Comparison of ENCODE assay signal across 9 mouse cellular contexts in genomic region chr11:116648213-116648921, GRCm38 (mm10). TPM values are rescaled to one million over a fixed set of nuclear protein-coding genes. Genes with fewer than 3 reads are reported as not detected.
A peak's percentile ranks its signal among the peaks of the same experiment; 100 is the strongest.
DNase-seq lines count a peak whose midpoint lies in the region; ATAC-seq and TF ChIP-seq lines count a peak whose summit lies in the region.
"Had no signal": no experiment of that assay in that cellular context is flagged by ENCODE, and none has a peak within 500 bp of the region (broad histone marks: within the 10 kb centered on the region; RNA-seq: fewer than 3 reads in every experiment).

No protein-coding gene starts in this region.

- H3K27me3 ChIP-seq in intestine, embryonic 15.5 days (replicated peaks): peaks cover 15% of the 10 kb centered on the region
- H3K27me3 ChIP-seq in lung, embryonic 16.5 days (ENCODE audit: control insufficient read depth, insufficient read depth, low read depth, low read length): peaks cover 16% of the 10 kb centered on the region
- peaks cover 2% of the 10 kb centered on the region; the same call in 1 of the 2 replicates for H3K27me3 ChIP-seq in hindbrain, embryonic 16.5 days (replicated peaks; ENCODE audit: control insufficient read depth, insufficient read depth, low read length)

- intact Hi-C loops in gastrocnemius, adult 2 months (cut with DNase I): no loop called here

- 41% methylated on average over 18 of the region's 18 CpGs for WGBS in intestine, embryonic 15.5 days
- WGBS in lung, embryonic 16.5 days: 34% methylated on average over 18 of the region's 18 CpGs
- WGBS in hindbrain, embryonic 16.5 days: 66% methylated on average over 18 of the region's 18 CpGs

- no peak for TF ChIP-seq CTCF in gastrocnemius, adult 2 months (IDR thresholded peaks at IDR 0.05)

- peak; percentile 43 to 45 for DNase-seq in adrenal gland, adult (ENCODE audit: inconsistent age in 2 of 2, low spot score in 1 of 2)
- DNase-seq in adrenal gland, postnatal 25 days: no peak
- peak; percentile 72 for DNase-seq in gastrocnemius, adult 2 months
- DNase-seq in layer of hippocampus, postnatal 36 days: no peak
- no peak for DNase-seq in spleen, postnatal 14 days (ENCODE audit: low spot score in 2 of 2)
- DNase-seq: forebrain, postnatal 0 days had no signal

- H3K36me3 ChIP-seq in intestine, embryonic 15.5 days: no peaks in the 10 kb centered on the region
- no peaks in the 10 kb centered on the region for H3K36me3 ChIP-seq in lung, embryonic 16.5 days (ENCODE audit: control insufficient read depth, insufficient read depth, low read length)
- no peaks in the 10 kb centered on the region for H3K36me3 ChIP-seq in hindbrain, embryonic 16.5 days (ENCODE audit: control insufficient read depth, insufficient read depth, low read length)

- H3K9ac ChIP-seq in intestine, embryonic 15.5 days: 0 out of 2 replicates have a peak overlapping the region, but pooled peaks have one; percentile 4
- H3K9ac ChIP-seq in lung, embryonic 16.5 days (ENCODE audit: low read length): peak overlapping the region; percentile 19
- no peak overlapping the region; the same call in 1 of the 2 replicates for H3K9ac ChIP-seq in hindbrain, embryonic 16.5 days (ENCODE audit: low read depth, low read length)
- H3K9ac ChIP-seq: forebrain, postnatal 0 days had no signal

- H3K4me3 ChIP-seq in gastrocnemius, adult 2 months: peak overlapping the region; percentile 46
- no peak overlapping the region for H3K4me3 ChIP-seq in intestine, embryonic 15.5 days (replicated peaks)
- no peak overlapping the region for H3K4me3 ChIP-seq in lung, embryonic 16.5 days (ENCODE audit: low read length)
- no peak overlapping the region for H3K4me3 ChIP-seq in hindbrain, embryonic 16.5 days (ENCODE audit: low read length)

- no peak for ATAC-seq in intestine, embryonic 15.5 days
- peak; percentile 42 for ATAC-seq in lung, embryonic 16.5 days (ENCODE audit: low read depth)
- no peak for ATAC-seq in hindbrain, embryonic 16.5 days
- ATAC-seq: forebrain, postnatal 0 days had no signal

- peak overlapping the region; percentile 89 for H3K27ac ChIP-seq in gastrocnemius, adult 2 months
- H3K27ac ChIP-seq in intestine, embryonic 15.5 days: peak overlapping the region; percentile 85
- H3K27ac ChIP-seq in lung, embryonic 16.5 days (ENCODE audit: low read length): peak overlapping the region; percentile 90
- no peak overlapping the region; the same call in 1 of the 2 replicates for H3K27ac ChIP-seq in hindbrain, embryonic 16.5 days (ENCODE audit: low read depth, low read length)

- H3K4me2 ChIP-seq in intestine, embryonic 15.5 days (replicated peaks): no peak overlapping the region
- no peak overlapping the region; the same call in 1 of the 2 replicates for H3K4me2 ChIP-seq in lung, embryonic 16.5 days (ENCODE audit: low read depth, low read length)
- no peak overlapping the region for H3K4me2 ChIP-seq in hindbrain, embryonic 16.5 days (ENCODE audit: low read length)

- no peaks in the 10 kb centered on the region for H3K9me3 ChIP-seq in intestine, embryonic 15.5 days
- no peaks in the 10 kb centered on the region for H3K9me3 ChIP-seq in lung, embryonic 16.5 days (ENCODE audit: control insufficient read depth, low read length)
- H3K9me3 ChIP-seq in hindbrain, embryonic 16.5 days (ENCODE audit: control insufficient read depth, low read length): no peaks in the 10 kb centered on the region

- H3K4me1 ChIP-seq in intestine, embryonic 15.5 days (replicated peaks): peaks cover 45% of the 10 kb centered on the region
- H3K4me1 ChIP-seq in lung, embryonic 16.5 days (replicated peaks; ENCODE audit: control insufficient read depth, insufficient read depth, low read length): peaks cover 37% of the 10 kb centered on the region
- peaks cover 30% of the 10 kb centered on the region for H3K4me1 ChIP-seq in hindbrain, embryonic 16.5 days (ENCODE audit: control insufficient read depth, insufficient read depth, low read depth, low read length)

RNA-seq across cellular contexts. Expression of gene Prcd, which starts 5.0 kb away (rescaled TPM):
- 9.2 and 13.0 TPM in 2 replicates for total RNA-seq in adrenal gland, postnatal 25 days (2021)
- 1 to 10 TPM in 1 of 2 experiments, not detected in 1; 1.0 TPM for total RNA-seq in gastrocnemius, adult 2 months (2021)
- 1.0 and 1.3 TPM in 2 replicates for polyA plus RNA-seq in intestine, embryonic 15.5 days (2015; fragmentation: Nextera tagmentation; extraction: Ambion mirVana)
- 5.0 and 11.0 TPM in 2 replicates for polyA plus RNA-seq in lung, embryonic 16.5 days (2015; fragmentation: Nextera tagmentation; extraction: Ambion mirVana)
- 1 to 10 TPM; 5.0 to 5.2 TPM for total RNA-seq in layer of hippocampus, postnatal 36 days (2021)
- polyA plus RNA-seq in hindbrain, embryonic 16.5 days (2015; fragmentation: Nextera tagmentation; extraction: Ambion mirVana): 3.1 and 4.2 TPM in 2 replicates

RNA-seq across cellular contexts. Expression of gene Cygb, which starts 5.7 kb away (rescaled TPM):
- 18.7 and 25.4 TPM in 2 replicates for total RNA-seq in adrenal gland, postnatal 25 days (2021)
- 10 to 100 TPM in 1 of 2 experiments, 1 to 10 TPM in 1; 9.6 to 14.7 TPM for total RNA-seq in gastrocnemius, adult 2 months (2021)
- polyA plus RNA-seq in intestine, embryonic 15.5 days (2015; fragmentation: Nextera tagmentation; extraction: Ambion mirVana): 12.5 and 12.9 TPM in 2 replicates
- polyA plus RNA-seq in lung, embryonic 16.5 days (2015; fragmentation: Nextera tagmentation; extraction: Ambion mirVana): 13.3 TPM in 2 replicates
- 10 to 100 TPM; 72.2 to 74.8 TPM for total RNA-seq in layer of hippocampus, postnatal 36 days (2021)
- 34.4 and 37.4 TPM in 2 replicates for polyA plus RNA-seq in hindbrain, embryonic 16.5 days (2015; fragmentation: Nextera tagmentation; extraction: Ambion mirVana)

RNA-seq across cellular contexts. Expression of gene Rhbdf2, which starts 21.5 kb away (rescaled TPM):
- 17.7 and 24.6 TPM in 2 replicates for total RNA-seq in adrenal gland, postnatal 25 days (2021)
- 10 to 100 TPM; 11.6 to 14.4 TPM for total RNA-seq in gastrocnemius, adult 2 months (2021)
- polyA plus RNA-seq in intestine, embryonic 15.5 days (2015; fragmentation: Nextera tagmentation; extraction: Ambion mirVana): 8.4 and 8.9 TPM in 2 replicates
- polyA plus RNA-seq in lung, embryonic 16.5 days (2015; fragmentation: Nextera tagmentation; extraction: Ambion mirVana): 17.9 and 19.6 TPM in 2 replicates
- total RNA-seq in layer of hippocampus, postnatal 36 days (2021): 1 to 10 TPM in 1 of 2 experiments, under 1 TPM in 1; 0.90 to 1.4 TPM
- 1.7 and 2.1 TPM in 2 replicates for polyA plus RNA-seq in hindbrain, embryonic 16.5 days (2015; fragmentation: Nextera tagmentation; extraction: Ambion mirVana)

Comparison
In these comparisons a context has a peak if more than half of its experiments do, and no peak if none do; other contexts are left out.
1. DNase-seq: peak in adrenal gland, adult (2 of 2) and gastrocnemius, adult 2 months (single experiment); none in adrenal gland, postnatal 25 days (single experiment), layer of hippocampus, postnatal 36 days (0 of 2) and spleen, postnatal 14 days (0 of 2).